Mouse (Mus musculus) left cerebral cortex, adult 11 months (tissue): ENCODE measurements around the gene Elf3.
"Not testable (repeated sequence)": the region's sequence is repeated elsewhere in the genome, so short reads cannot be mapped to it uniquely, and the experiment has no call there.

ENCODE experiments used
- DNase-seq: peaks from one replicate; pipeline ENCODE4 v3.0.0; 2022; ENCODE audit warnings: low spot score

Gene Elf3

DNA sequence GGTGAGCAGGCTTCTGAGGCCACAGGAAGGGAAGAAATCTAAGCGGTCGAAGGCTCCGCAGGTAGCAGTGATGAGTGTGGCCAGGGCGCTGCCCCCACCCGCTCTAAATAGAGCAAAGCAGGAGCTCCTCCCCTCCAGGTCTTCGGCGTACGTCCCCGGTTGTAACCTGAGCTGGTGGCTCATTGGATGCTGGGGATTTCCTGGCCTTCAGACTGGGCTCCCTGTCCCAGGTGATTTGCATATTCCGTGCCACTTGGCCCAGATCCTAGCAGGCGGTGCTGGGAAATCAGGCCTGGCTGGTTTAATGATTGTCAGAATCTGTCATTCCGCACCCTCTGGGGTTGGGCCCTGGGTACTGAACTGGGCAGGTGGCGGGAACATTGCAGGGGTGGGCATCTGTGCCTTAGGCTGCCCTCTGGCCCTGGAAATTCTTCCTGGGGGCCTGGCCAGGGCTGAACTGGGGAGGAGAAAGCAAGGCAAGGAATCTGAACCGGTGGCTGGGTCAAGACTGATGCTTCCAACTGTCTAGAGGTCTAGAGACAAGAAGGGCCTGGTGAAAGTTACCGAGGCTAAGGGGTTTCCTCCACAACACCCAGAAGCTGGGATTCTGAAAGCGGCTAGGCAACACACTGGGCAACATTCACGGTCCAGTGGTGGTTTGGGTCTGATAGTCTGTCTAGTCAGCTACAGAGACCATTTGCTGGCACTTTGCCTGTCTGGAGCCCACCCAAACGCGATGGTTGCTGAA is at the start of gene Elf3:
Elf3 (minus strand) TSS at position 189 of the 748 bp plus-strand sequence.
- no peak for DNase-seq

GRCm38 (mm10) chr1:135290908-135291307 is 32.5 kb upstream of the Elf3 start:
- no peak for DNase-seq

DNA sequence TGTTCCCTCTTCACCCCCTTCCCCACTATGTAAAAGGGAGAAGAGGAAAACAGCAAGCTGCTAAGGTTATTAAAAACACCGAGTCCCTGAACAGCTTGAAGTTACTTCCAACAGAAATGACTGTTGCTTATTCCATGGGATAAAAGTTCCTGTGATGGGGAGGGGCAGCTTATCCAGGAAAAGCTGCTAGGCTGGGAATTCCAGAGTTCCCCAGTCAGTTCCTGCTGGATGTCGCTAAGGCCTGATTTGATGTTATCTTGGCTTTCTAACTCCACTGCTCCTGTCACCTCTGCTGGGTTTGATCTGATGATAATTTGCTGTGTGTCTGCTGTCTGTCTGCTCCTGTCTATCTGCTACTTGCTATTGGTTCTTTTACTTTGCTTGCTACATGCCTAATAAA is 27.9 kb upstream of the Elf3 start:
- no peak for DNase-seq

GRCm38 (mm10) chr1:135283826-135284291 is 25.5 kb upstream of the Elf3 start, which contains the start of gene Rnpep:
TSS of gene Rnpep (minus strand) at chr1:135284084.
- peak; percentile 57 for DNase-seq

DNA sequence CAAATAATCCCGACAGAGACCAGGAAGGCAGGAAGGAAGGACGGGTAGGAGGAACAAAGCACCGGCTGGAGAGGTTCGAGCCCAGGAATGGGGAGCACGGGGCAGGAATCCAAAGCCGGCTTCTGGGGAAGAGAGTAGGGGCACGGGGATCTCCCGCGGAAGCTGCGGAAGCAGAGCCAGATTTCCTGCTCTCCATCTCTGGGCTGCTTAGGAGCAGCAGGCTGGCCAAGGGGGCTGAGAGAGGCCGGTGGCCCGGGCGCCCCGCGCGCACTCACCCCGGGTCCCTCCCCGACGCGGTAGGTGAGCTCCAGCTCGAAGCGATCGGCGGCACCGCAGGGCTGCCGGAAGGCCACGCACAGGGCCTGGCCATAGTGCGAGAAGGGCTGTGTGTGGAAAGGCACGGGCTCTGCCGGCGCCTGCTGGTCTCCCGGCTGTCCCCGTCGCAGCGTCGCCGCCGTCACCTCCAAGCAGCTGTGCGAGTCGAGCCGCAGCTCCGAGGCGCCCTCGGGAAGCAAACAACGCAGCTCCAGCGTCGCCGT is 25.0 kb upstream of the Elf3 start:
- peak; percentile 27 for DNase-seq

- no peak for DNase-seq
Measured at GRCm38 (mm10) chr1:135282536-135283286, 24.3 kb upstream of the Elf3 start.

DNA sequence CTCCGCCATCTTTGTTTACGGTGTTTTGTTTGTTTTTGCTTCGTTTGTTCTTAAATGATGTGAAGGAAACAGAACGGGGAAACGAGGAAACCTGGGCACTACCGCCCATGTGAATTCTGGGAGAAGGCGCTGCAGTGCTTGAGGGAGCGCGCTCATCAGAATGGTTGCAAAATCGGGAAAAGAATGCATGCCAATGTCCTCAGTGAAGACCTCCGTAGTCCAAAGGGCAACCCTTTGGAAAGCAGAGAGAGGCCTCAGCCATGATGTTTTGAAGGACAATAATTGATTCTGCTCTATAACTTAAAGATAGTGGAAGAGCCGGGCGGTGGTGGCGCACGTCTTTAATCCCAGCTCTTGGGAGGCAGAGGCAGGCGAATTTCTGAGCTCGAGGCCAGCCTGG is 23.5 kb upstream of the Elf3 start:
- no peak for DNase-seq

DNA sequence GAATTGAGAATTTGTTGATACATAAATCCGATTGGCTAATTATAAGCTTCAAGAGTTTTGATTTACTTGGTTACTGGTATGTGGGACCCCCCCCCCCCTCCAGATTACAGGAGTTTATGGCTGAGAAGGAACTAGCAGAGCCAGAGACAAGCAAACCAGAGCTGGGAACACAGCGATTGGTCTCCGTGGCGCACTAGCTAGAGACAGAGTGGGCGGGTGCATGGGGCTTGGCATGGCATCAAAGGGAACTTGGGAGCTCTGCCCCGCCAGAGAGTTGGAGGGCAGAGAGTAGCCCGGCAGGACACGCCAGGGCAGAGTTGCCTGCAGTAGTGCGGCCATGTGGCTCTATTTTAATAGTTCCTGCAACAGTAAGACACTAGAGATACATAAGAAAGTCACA is 22.3 kb upstream of the Elf3 start:
- peak; percentile 26 for DNase-seq

DNA sequence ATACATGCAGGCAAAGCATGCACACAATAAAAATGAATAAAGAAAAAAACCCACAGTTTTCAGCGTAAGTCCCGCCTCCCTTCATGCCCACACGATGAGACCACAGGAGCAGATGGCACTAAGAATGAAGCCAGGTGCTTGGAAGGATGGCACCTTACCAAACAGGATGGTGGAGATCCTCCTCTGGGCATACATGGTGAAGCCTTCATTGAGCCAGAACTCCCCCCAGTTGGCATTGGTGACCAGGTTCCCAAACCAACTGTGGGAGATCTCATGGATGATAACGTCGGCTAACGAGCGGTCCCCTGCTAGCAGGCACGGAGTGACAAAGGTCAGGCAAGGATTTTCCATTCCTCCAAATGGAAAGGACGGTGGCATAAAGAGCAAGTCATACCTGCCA is 13.0 kb upstream of the Elf3 start:
- no peak for DNase-seq

GRCm38 (mm10) chr1:135267663-135268446 is 9.5 kb upstream of the Elf3 start:
- DNase-seq = no peak

- no peak for DNase-seq
Measured at GRCm38 (mm10) chr1:135265834-135266233, 7.5 kb upstream of the Elf3 start.

GRCm38 (mm10) chr1:135263316-135263715 is 4.9 kb upstream of the Elf3 start:
- no peak for DNase-seq

GRCm38 (mm10) chr1:135262329-135262728 is 4.0 kb upstream of the Elf3 start:
- no peak for DNase-seq

DNA sequence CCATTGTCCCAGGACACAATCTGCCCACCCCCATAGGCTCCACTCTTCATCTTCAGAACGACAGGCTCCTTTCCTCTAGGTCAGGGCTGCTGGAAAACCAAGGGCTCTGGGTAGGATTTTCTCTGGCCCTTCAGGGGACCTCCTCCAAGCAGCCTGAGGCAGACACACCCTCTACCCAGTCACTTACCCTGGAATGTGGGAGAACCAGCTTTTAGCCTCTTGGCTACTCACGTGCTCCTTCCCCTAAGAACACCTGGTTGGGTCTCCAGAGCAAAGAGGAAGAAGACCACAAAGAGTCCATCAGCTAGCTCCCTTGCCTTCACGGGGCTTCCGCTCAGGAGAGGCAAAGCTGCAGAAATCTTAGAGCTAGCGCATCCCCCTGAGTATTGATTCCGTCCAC is 2.6 kb upstream of the Elf3 start:
- DNase-seq = no peak

DNA sequence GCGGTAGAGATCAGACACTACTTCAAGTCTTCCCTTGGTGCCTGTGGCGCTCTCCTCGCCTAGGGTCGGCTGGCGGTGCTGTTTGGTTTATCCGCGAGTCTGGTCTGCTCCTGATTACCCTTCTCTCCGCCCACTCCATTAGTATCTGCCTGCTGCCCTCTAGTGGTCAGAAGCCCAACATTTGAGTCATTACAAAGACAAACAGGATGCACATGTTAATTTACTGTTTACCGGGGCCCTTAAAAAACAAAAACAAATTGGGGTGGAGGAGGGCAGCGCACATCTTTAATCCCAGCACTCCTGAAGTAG is 714 bp upstream of the Elf3 start:
- peak; percentile 47 for DNase-seq

- DNase-seq = no peak
Measured at GRCm38 (mm10) chr1:135256299-135256698, 2.1 kb downstream of the Elf3 start.

GRCm38 (mm10) chr1:135252854-135253253 is 5.5 kb downstream of the Elf3 start:
- DNase-seq = no peak

- DNase-seq = no peak
Measured at GRCm38 (mm10) chr1:135251405-135251804, 7.0 kb downstream of the Elf3 start.

DNA sequence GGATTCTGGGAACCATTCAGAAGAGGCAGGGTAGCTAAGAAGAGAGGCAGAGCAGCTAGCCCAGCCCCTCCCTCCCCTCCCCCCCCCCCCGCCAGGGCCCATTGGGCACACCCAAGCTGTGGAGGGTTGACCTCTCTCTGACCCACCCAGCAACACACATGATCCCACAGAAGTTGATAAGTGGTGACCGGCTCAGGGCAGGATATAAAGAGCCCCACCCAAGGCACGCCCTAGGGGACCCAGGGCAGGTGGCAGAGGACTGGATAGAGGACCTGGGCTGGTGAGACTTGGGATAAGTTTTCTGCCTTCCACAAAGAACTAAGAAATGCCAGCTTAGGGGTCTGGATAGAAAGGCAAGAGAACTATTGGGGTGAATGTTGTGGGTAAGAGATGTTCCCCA is 7.7 kb downstream of the Elf3 start:
- DNase-seq = no peak

GRCm38 (mm10) chr1:135248434-135248850 is 9.9 kb downstream of the Elf3 start:
- DNase-seq = peak; percentile 47

GRCm38 (mm10) chr1:135244014-135244413 is 14.4 kb downstream of the Elf3 start:
- DNase-seq = no peak

DNA sequence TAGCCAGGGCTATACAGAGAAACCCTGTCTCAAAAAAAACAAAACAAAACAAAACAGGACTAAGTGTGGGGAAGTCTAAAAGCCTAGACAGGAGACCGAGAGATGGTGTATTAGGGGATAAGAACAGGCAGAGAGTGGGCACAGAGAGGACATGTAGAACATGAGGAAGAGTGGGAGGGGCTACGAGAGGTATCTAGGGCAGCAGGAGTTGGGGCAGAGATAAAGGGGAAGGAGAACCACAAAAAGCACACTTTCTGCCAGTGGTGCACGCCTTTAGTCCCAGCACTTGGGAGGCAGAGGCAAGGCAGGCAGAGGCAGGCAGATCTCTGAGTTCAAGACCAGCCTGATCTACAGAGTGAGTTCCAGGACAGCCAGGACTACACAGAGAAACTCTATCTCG is 18.2 kb downstream of the Elf3 start:
- DNase-seq = not testable (repeated sequence)
